Mouse (Mus musculus) left cerebral cortex, adult 2 months (tissue): Measurements from ENCODE around the gene Ica1l. TPM values are rescaled to one million over a fixed set of nuclear protein-coding genes. Genes with fewer than 3 reads are reported as not detected.

ENCODE experiments used
- DNase-seq, 2 experiments: peaks; one replicate each; pipeline ENCODE4 v3.0.0; 2021 to 2022; ENCODE audit warnings: low spot score in 2 of 2, mixed read lengths in 1 of 2; ENCODE audit errors: extremely low spot score in 1 of 2
- H3K27ac ChIP-seq: fragments of 200-600 bp; 2 replicates; pipeline ENCODE4 v1.8.1; 2022
- H3K4me3 ChIP-seq: fragments of 200-600 bp; 2 replicates; pipeline ENCODE4 v1.8.1; 2022
- CTCF ChIP-seq: fragments of 200-600 bp; IDR thresholded peaks from 2 replicates; pipeline ENCODE4 v1.8.1; 2022; ENCODE audit warnings: antibody characterized with exemption, mild to moderate bottlenecking, moderate library complexity
- intact Hi-C: fragments of 180-260 bp; cut with DNase I; formaldehyde crosslinking; loops from one replicate; pipeline ENCODE4 v1.15.1; 2025
- total RNA-seq, 2 experiments: library from RNA; stranded (reverse); gene quantifications; 2 replicates each; pipeline ENCODE4 v1.2.3; 2021

Gene Ica1l
- total RNA-seq, 2 experiments from 2014 or later = 36.2 to 37.8 TPM

- H3K27ac ChIP-seq = no peak overlapping the region
- H3K4me3 ChIP-seq = no peak overlapping the region
- DNase-seq = no peak
- intact Hi-C loops = no loop called here
- no peak for TF ChIP-seq CTCF
Measured at GRCm38 (mm10) chr1:60016136-60016611, 26.8 kb downstream of the Ica1l start.

GRCm38 (mm10) chr1:60015511-60015910 is 27.5 kb downstream of the Ica1l start:
- DNase-seq = no peak
- TF ChIP-seq CTCF = no peak
- Histone ChIP-seq H3K27ac (no peak overlapping the region), H3K4me3 (no peak overlapping the region)
- intact Hi-C loops = no loop called here

- H3K27ac ChIP-seq = no peak overlapping the region
- no peak overlapping the region for H3K4me3 ChIP-seq
- no peak for TF ChIP-seq CTCF
- intact Hi-C loops = no loop called here
- no peak for DNase-seq
Measured at GRCm38 (mm10) chr1:60013779-60014178, 29.2 kb downstream of the Ica1l start.

GRCm38 (mm10) chr1:60008743-60009142 is 34.2 kb downstream of the Ica1l start:
- Histone ChIP-seq H3K27ac (no peak overlapping the region), H3K4me3 (no peak overlapping the region)
- peak; percentile 18; the same call in 1 of the 2 replicates for TF ChIP-seq CTCF
- no peak for DNase-seq
- intact Hi-C loops = loop anchor here (10.0 kb wide), 1 partner anchor 304 kb away; no protein-coding TSS in a partner anchor

- no peak overlapping the region for H3K4me3 ChIP-seq
- intact Hi-C loops = loop anchor here (10.0 kb wide), 1 partner anchor 303 kb away; no protein-coding TSS in a partner anchor
- H3K27ac ChIP-seq = no peak overlapping the region
- no peak for DNase-seq
- TF ChIP-seq CTCF = no peak
Measured at GRCm38 (mm10) chr1:60007337-60007736, 35.6 kb downstream of the Ica1l start.

GRCm38 (mm10) chr1:60000319-60000718 is 42.7 kb downstream of the Ica1l start:
- TF ChIP-seq CTCF = peak; percentile 58
- intact Hi-C loops = loop anchor here (2.0 to 10.0 kb wide), 2 partner anchors 118 to 296 kb away; no protein-coding TSS in a partner anchor
- DNase-seq = no peak
- H3K4me3 ChIP-seq = no peak overlapping the region
- H3K27ac ChIP-seq = no peak overlapping the region

- no peak for DNase-seq
Measured at GRCm38 (mm10) chr1:59997352-59997751, 45.6 kb downstream of the Ica1l start.

GRCm38 (mm10) chr1:59995646-59996045 is 47.3 kb downstream of the Ica1l start:
- Histone ChIP-seq H3K4me3 (no peak overlapping the region), H3K27ac (no peak overlapping the region)
- no peak for DNase-seq
- no peak; the same call in 1 of the 2 replicates for TF ChIP-seq CTCF
- intact Hi-C loops = no loop called here

More at GRCm38 (mm10) chr1:59997352-59997751, 45.6 kb downstream of the Ica1l start:
- no peak overlapping the region for H3K4me3 ChIP-seq
- no peak overlapping the region for H3K27ac ChIP-seq
- no peak for TF ChIP-seq CTCF
- intact Hi-C loops = no loop called here

- peak; percentile 42 to 43 for DNase-seq
- Histone ChIP-seq H3K4me3 (no peak overlapping the region), H3K27ac (no peak overlapping the region; the same call in 1 of the 2 replicates)
Measured at GRCm38 (mm10) chr1:59987399-59988040, 55.5 kb downstream of the Ica1l start.

GRCm38 (mm10) chr1:59986626-59987025 is 56.4 kb downstream of the Ica1l start:
- H3K4me3 ChIP-seq = no peak overlapping the region
- intact Hi-C loops = no loop called here
- DNase-seq = no peak
- TF ChIP-seq CTCF = no peak
- H3K27ac ChIP-seq = no peak overlapping the region; the same call in 1 of the 2 replicates

More at GRCm38 (mm10) chr1:59987399-59988040, 55.5 kb downstream of the Ica1l start:
- TF ChIP-seq CTCF = no peak
- intact Hi-C loops = no loop called here

- Histone ChIP-seq H3K27ac (no peak overlapping the region), H3K4me3 (no peak overlapping the region)
- no peak for DNase-seq
- intact Hi-C loops = loop anchor here (5.0 kb wide), 1 partner anchor 85 kb away; no protein-coding TSS in a partner anchor
- peak; percentile 57 for TF ChIP-seq CTCF
Measured at GRCm38 (mm10) chr1:59967291-59967690, 75.7 kb downstream of the Ica1l start.

- Histone ChIP-seq H3K4me3 (no peak overlapping the region), H3K27ac (no peak overlapping the region)
- intact Hi-C loops = loop anchor here (5.0 kb wide), 1 partner anchor 84 kb away; no protein-coding TSS in a partner anchor
- no peak for TF ChIP-seq CTCF
- DNase-seq = no peak
Measured at GRCm38 (mm10) chr1:59966171-59966785, 76.7 kb downstream of the Ica1l start.
